Mouse (Mus musculus) lung, embryonic 16.5 days (tissue): ENCODE data around the gene Qrfpr. TPM values are rescaled to one million over a fixed set of nuclear protein-coding genes. Genes with fewer than 3 reads are reported as not detected.
A peak's percentile ranks its signal among the peaks of the same experiment; 100 is the strongest.

Source experiments
- ATAC-seq: fragments of 200-750 bp; cut with Nextera tagmentation; 2 replicates; pipeline ENCODE4 v1.8.0; 2017; ENCODE audit warnings: low read depth, mild to moderate bottlenecking, moderate library complexity
- H3K27ac ChIP-seq: fragments of 300-500 bp; sonication (generic); 2 replicates; pipeline ENCODE4 v1.5.1; 2014; ENCODE audit warnings: mild to moderate bottlenecking, control low read depth, low read length
- H3K27me3 ChIP-seq: fragments of 300-500 bp; sonication (generic); 2 replicates; pipeline ENCODE4 v1.6.1; 2014; ENCODE audit warnings: low read depth, low read length, mixed read lengths; ENCODE audit not compliant: control insufficient read depth, insufficient read depth
- H3K36me3 ChIP-seq: fragments of 300-500 bp; sonication (generic); 2 replicates; pipeline ENCODE4 v1.6.1; 2014; ENCODE audit warnings: low read length; ENCODE audit not compliant: control insufficient read depth, insufficient read depth
- H3K4me1 ChIP-seq: fragments of 300-500 bp; sonication (generic); replicated peaks from 2 replicates; pipeline ENCODE4 v1.6.1; 2014; ENCODE audit warnings: low read length, mixed read lengths; ENCODE audit not compliant: control insufficient read depth, insufficient read depth
- H3K4me2 ChIP-seq: fragments of 300-500 bp; sonication (generic); 2 replicates; pipeline ENCODE4 v1.6.1; 2014; ENCODE audit warnings: low read depth, low read length, control low read depth
- H3K4me3 ChIP-seq: fragments of 300-500 bp; sonication (generic); 2 replicates; pipeline ENCODE4 v1.5.1; 2014; ENCODE audit warnings: mild to moderate bottlenecking, low read length, control low read depth
- H3K9ac ChIP-seq: fragments of 300-500 bp; sonication (generic); 2 replicates; pipeline ENCODE4 v1.6.1; 2014; ENCODE audit warnings: low read length, control low read depth
- H3K9me3 ChIP-seq: fragments of 300-500 bp; sonication (generic); 2 replicates; pipeline ENCODE4 v1.6.1; 2016; ENCODE audit warnings: low read length; ENCODE audit not compliant: control insufficient read depth
- WGBS: fragments of 180-500 bp; shearing (Covaris S2); extraction: QIAGEN DNeasy Blood & Tissue Kit; methylation state at CpG from one replicate; pipeline ENCODE4 v1.1.7; 2014; 5-methylcytosine and 5-hydroxymethylcytosine counted together
- polyA plus RNA-seq: library from polyadenylated mRNA; unstranded; fragments of >200 nt; fragmentation: Nextera tagmentation; extraction: Ambion mirVana; gene quantifications from 2 replicates; pipeline ENCODE4 v1.2.1, GENCODE M21; 2015

Gene Qrfpr
- polyA plus RNA-seq, 1 experiment from 2014 or later: 0.29 TPM

GRCm38 (mm10) chr3:36210939-36211338 lies 11.2 kb downstream of the Qrfpr start:
- H3K27me3 ChIP-seq: no peaks in the 10 kb centered on the region
- peaks cover 6% of the 10 kb centered on the region; the same call in 1 of the 2 replicates for H3K4me1 ChIP-seq
- no peak overlapping the region for H3K9ac ChIP-seq
- H3K4me3 ChIP-seq: no peak overlapping the region
- H3K36me3 ChIP-seq: no peaks in the 10 kb centered on the region
- H3K4me2 ChIP-seq: no peak overlapping the region
- peak; percentile 51; the same call in 1 of the 2 replicates for ATAC-seq
- no peaks in the 10 kb centered on the region for H3K9me3 ChIP-seq
- H3K27ac ChIP-seq: no peak overlapping the region
- WGBS: 21% methylated on average over 2 of the region's 2 CpGs

GRCm38 (mm10) chr3:36209776-36210555 lies 12.1 kb downstream of the Qrfpr start:
- Histone ChIP-seq H3K9ac (no peak overlapping the region), H3K27ac (no peak overlapping the region), H3K27me3 (no peaks in the 10 kb centered on the region), H3K4me1 (peaks cover 6% of the 10 kb centered on the region; the same call in 1 of the 2 replicates), H3K36me3 (no peaks in the 10 kb centered on the region), H3K9me3 (no peaks in the 10 kb centered on the region), H3K4me2 (no peak overlapping the region), H3K4me3 (no peak overlapping the region)
- 40% methylated on average over 11 of the region's 11 CpGs for WGBS
- ATAC-seq: peak; percentile 71; the same call in 1 of the 2 replicates

- Histone ChIP-seq H3K27ac (no peak overlapping the region), H3K27me3 (no peaks in the 10 kb centered on the region), H3K4me2 (no peak overlapping the region), H3K36me3 (no peaks in the 10 kb centered on the region), H3K4me3 (no peak overlapping the region), H3K9ac (no peak overlapping the region), H3K4me1 (peaks cover 6% of the 10 kb centered on the region; the same call in 1 of the 2 replicates), H3K9me3 (no peaks in the 10 kb centered on the region)
- 72% methylated on average over 19 of the region's 19 CpGs for WGBS
- no peak for ATAC-seq
Measured at GRCm38 (mm10) chr3:36207520-36208264, 14.4 kb downstream of the Qrfpr start.

GRCm38 (mm10) chr3:36202932-36203331 lies 19.2 kb downstream of the Qrfpr start:
- 53% methylated on average over 7 of the region's 7 CpGs for WGBS

GRCm38 (mm10) chr3:36201098-36201497 lies 21.0 kb downstream of the Qrfpr start:
- Histone ChIP-seq H3K27me3 (no peaks in the 10 kb centered on the region), H3K9ac (no peak overlapping the region), H3K4me2 (no peak overlapping the region), H3K9me3 (no peaks in the 10 kb centered on the region), H3K4me1 (no peaks in the 10 kb centered on the region), H3K4me3 (no peak overlapping the region), H3K27ac (no peak overlapping the region), H3K36me3 (no peaks in the 10 kb centered on the region)
- 48% methylated on average over 5 of the region's 5 CpGs for WGBS
- ATAC-seq: no peak

More at GRCm38 (mm10) chr3:36202932-36203331, 19.2 kb downstream of the Qrfpr start:
- H3K4me2 ChIP-seq: no peak overlapping the region
- H3K4me1 ChIP-seq: no peaks in the 10 kb centered on the region
- no peak overlapping the region for H3K9ac ChIP-seq
- H3K36me3 ChIP-seq: no peaks in the 10 kb centered on the region
- ATAC-seq: peak; percentile 97
- H3K27ac ChIP-seq: no peak overlapping the region
- H3K27me3 ChIP-seq: no peaks in the 10 kb centered on the region
- H3K4me3 ChIP-seq: no peak overlapping the region
- no peaks in the 10 kb centered on the region for H3K9me3 ChIP-seq

- Histone ChIP-seq H3K4me1 (no peaks in the 10 kb centered on the region), H3K27ac (no peak overlapping the region), H3K4me3 (no peak overlapping the region), H3K36me3 (no peaks in the 10 kb centered on the region), H3K4me2 (no peak overlapping the region), H3K9ac (no peak overlapping the region), H3K9me3 (no peaks in the 10 kb centered on the region), H3K27me3 (no peaks in the 10 kb centered on the region)
- no peak for ATAC-seq
- WGBS: 79% methylated on average over 8 of the region's 8 CpGs
Measured at GRCm38 (mm10) chr3:36189243-36189642, 32.9 kb downstream of the Qrfpr start.

GRCm38 (mm10) chr3:36186510-36186909 lies 35.6 kb downstream of the Qrfpr start:
- no peaks in the 10 kb centered on the region for H3K36me3 ChIP-seq
- no peak overlapping the region for H3K9ac ChIP-seq
- H3K9me3 ChIP-seq: no peaks in the 10 kb centered on the region
- H3K4me3 ChIP-seq: no peak overlapping the region
- no peaks in the 10 kb centered on the region for H3K27me3 ChIP-seq
- no peak overlapping the region for H3K4me2 ChIP-seq
- H3K4me1 ChIP-seq: no peaks in the 10 kb centered on the region
- 73% methylated on average over 4 of the region's 4 CpGs for WGBS
- ATAC-seq: no peak
- no peak overlapping the region for H3K27ac ChIP-seq

DNA sequence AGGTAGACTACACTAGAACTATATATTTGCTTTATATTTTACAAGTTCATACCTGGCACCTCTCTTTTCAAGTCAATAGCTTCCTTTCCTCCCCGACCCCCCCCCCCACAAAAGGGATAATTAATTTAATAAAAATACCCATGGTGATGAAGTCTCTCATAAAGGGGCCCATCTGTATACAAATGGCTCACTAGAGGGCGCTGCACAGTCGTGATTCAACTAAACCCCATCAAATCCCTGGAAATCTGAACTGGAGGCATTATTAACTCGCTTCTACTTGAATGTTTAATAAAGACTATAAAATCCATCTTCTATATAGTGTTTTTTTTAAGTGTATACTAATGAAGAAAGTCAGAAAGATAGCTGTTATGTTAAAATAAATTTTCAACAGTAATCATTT lies 40.6 kb downstream of the Qrfpr start:
- Histone ChIP-seq H3K9ac (no peak overlapping the region), H3K27me3 (no peaks in the 10 kb centered on the region), H3K27ac (no peak overlapping the region), H3K36me3 (no peaks in the 10 kb centered on the region), H3K4me1 (no peaks in the 10 kb centered on the region), H3K9me3 (no peaks in the 10 kb centered on the region), H3K4me3 (no peak overlapping the region), H3K4me2 (no peak overlapping the region)
- WGBS: 9% methylated on average over 4 of the region's 4 CpGs
- ATAC-seq: no peak

DNA sequence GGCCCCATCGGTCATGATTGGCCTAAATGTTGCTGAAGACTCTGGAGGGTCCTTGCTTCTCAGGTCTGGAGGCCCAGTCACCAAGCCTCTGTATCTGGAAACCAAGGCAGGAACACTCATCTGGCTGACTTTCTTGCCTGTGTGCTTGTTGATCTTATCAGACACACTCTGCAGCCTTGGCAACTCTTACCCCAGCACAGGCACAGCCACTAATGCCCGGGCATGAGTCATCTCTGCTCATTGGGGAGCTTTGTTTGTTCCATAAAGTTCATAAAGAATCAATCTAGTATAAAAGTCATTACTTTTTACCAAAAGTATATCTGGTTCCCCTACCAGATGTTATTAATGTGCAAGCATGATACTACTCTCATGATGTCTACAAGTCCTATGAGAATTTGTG lies 48.4 kb downstream of the Qrfpr start:
- no peak for ATAC-seq
- 72% methylated on average over 2 of the region's 2 CpGs for WGBS
- Histone ChIP-seq H3K4me1 (no peaks in the 10 kb centered on the region), H3K4me3 (no peak overlapping the region), H3K4me2 (no peak overlapping the region), H3K36me3 (no peaks in the 10 kb centered on the region), H3K9ac (no peak overlapping the region), H3K27me3 (no peaks in the 10 kb centered on the region), H3K9me3 (no peaks in the 10 kb centered on the region), H3K27ac (no peak overlapping the region)
